Mouse (Mus musculus) E14TG2a.4 (cell line): Measurements from ENCODE around the gene Fhad1.
A peak's percentile ranks its signal among the peaks of the same experiment; 100 is the strongest.

Experiments
- H3K27me3 ChIP-seq: 2 replicates; pipeline ENCODE4 v1.6.1; 2014; ENCODE audit warnings: low read length, control low read depth; ENCODE audit not compliant: insufficient read depth
- H3K36me3 ChIP-seq: 2 replicates; pipeline ENCODE4 v1.6.1; 2014; ENCODE audit warnings: low read length, control low read depth; ENCODE audit not compliant: insufficient read depth
- H3K4me1 ChIP-seq: replicated peaks from 2 replicates; pipeline ENCODE4 v1.6.1; 2014; ENCODE audit warnings: low read depth, low read length, control low read depth
- H3K4me3 ChIP-seq: replicated peaks from 2 replicates; pipeline ENCODE4 v1.5.1; 2014; ENCODE audit warnings: mild to moderate bottlenecking, low read length
- H3K9me3 ChIP-seq: 2 replicates; pipeline ENCODE4 v1.6.1; 2014; ENCODE audit warnings: low read length, control low read depth
- CTCF ChIP-seq: conservative IDR thresholded peaks from 2 replicates; pipeline ENCODE4 v1.5.1; 2014; ENCODE audit warnings: low read length
- NANOG ChIP-seq: IDR thresholded peaks from 2 replicates; pipeline ENCODE4 v1.6.1; 2014; ENCODE audit warnings: borderline replicate concordance, low read length, mixed read lengths
- POU5F1 ChIP-seq: IDR thresholded peaks from 2 replicates; pipeline ENCODE4 v1.6.1; 2014; ENCODE audit warnings: low read length, borderline replicate concordance

Gene Fhad1

GRCm38 (mm10) chr4:141977346-141977745 lies 37.5 kb downstream of the Fhad1 start:
- Histone ChIP-seq H3K4me3 (no peak overlapping the region), H3K9me3 (peaks cover 8% of the 10 kb centered on the region), H3K36me3 (no peaks in the 10 kb centered on the region), H3K4me1 (peaks cover 9% of the 10 kb centered on the region), H3K27me3 (no peaks in the 10 kb centered on the region; the same call in none of the 2 replicates)
- no peak for TF ChIP-seq CTCF
- no peak for TF ChIP-seq NANOG
- no peak for TF ChIP-seq POU5F1

- TF ChIP-seq CTCF (peak; percentile 60), POU5F1 (no peak)
- H3K4me1 ChIP-seq, result no peaks in the 10 kb centered on the region
- no peaks in the 10 kb centered on the region; the same call in none of the 2 replicates for H3K27me3 ChIP-seq
- no peaks in the 10 kb centered on the region for H3K36me3 ChIP-seq
- H3K4me3 ChIP-seq, result no peak overlapping the region
- peaks cover 19% of the 10 kb centered on the region for H3K9me3 ChIP-seq
These were observed 38.7 kb downstream of the Fhad1 start for GRCm38 (mm10) chr4:141976163-141976562.

GRCm38 (mm10) chr4:141964575-141964974 lies 50.3 kb downstream of the Fhad1 start:
- Histone ChIP-seq H3K9me3 (no peaks in the 10 kb centered on the region), H3K4me3 (no peak overlapping the region), H3K27me3 (no peaks in the 10 kb centered on the region), H3K4me1 (peaks cover 8% of the 10 kb centered on the region), H3K36me3 (no peaks in the 10 kb centered on the region)
- TF ChIP-seq POU5F1, result no peak
- no peak for TF ChIP-seq CTCF
- no peak for TF ChIP-seq NANOG

- Histone ChIP-seq H3K4me3 (no peak overlapping the region), H3K4me1 (peaks cover 8% of the 10 kb centered on the region), H3K27me3 (no peaks in the 10 kb centered on the region), H3K9me3 (no peaks in the 10 kb centered on the region), H3K36me3 (no peaks in the 10 kb centered on the region)
- TF ChIP-seq CTCF, result no peak
- no peak for TF ChIP-seq NANOG
- TF ChIP-seq POU5F1, result no peak
These were observed 51.0 kb downstream of the Fhad1 start for GRCm38 (mm10) chr4:141963907-141964306.

GRCm38 (mm10) chr4:141962811-141963685 lies 51.8 kb downstream of the Fhad1 start:
- Histone ChIP-seq H3K9me3 (no peaks in the 10 kb centered on the region), H3K4me1 (peaks cover 17% of the 10 kb centered on the region), H3K36me3 (no peaks in the 10 kb centered on the region), H3K27me3 (no peaks in the 10 kb centered on the region), H3K4me3 (no peak overlapping the region)
- TF ChIP-seq CTCF, result peak; percentile 91
- no peak for TF ChIP-seq POU5F1

GRCm38 (mm10) chr4:141960037-141960436 lies 54.8 kb downstream of the Fhad1 start:
- Histone ChIP-seq H3K36me3 (no peaks in the 10 kb centered on the region), H3K27me3 (peaks cover 13% of the 10 kb centered on the region), H3K4me3 (no peak overlapping the region), H3K4me1 (peaks cover 27% of the 10 kb centered on the region), H3K9me3 (no peaks in the 10 kb centered on the region)
- no peak for TF ChIP-seq NANOG
- TF ChIP-seq POU5F1, result no peak
- no peak for TF ChIP-seq CTCF

- Histone ChIP-seq H3K4me3 (no peak overlapping the region), H3K27me3 (peaks cover 18% of the 10 kb centered on the region), H3K9me3 (no peaks in the 10 kb centered on the region), H3K36me3 (no peaks in the 10 kb centered on the region), H3K4me1 (peaks cover 27% of the 10 kb centered on the region)
- TF ChIP-seq CTCF, result no peak
- TF ChIP-seq NANOG, result no peak
- TF ChIP-seq POU5F1, result no peak
These were observed 55.3 kb downstream of the Fhad1 start for GRCm38 (mm10) chr4:141959615-141960014.

- H3K4me3 ChIP-seq, result peak overlapping the region; percentile 29; the same call in 1 of the 2 replicates
- H3K4me1 ChIP-seq, result peaks cover 23% of the 10 kb centered on the region
- H3K27me3 ChIP-seq, result peaks cover 25% of the 10 kb centered on the region
- no peaks in the 10 kb centered on the region for H3K36me3 ChIP-seq
- TF ChIP-seq CTCF, result no peak
- H3K9me3 ChIP-seq, result no peaks in the 10 kb centered on the region
These were observed 56.1 kb downstream of the Fhad1 start for GRCm38 (mm10) chr4:141958614-141959375.

GRCm38 (mm10) chr4:141958188-141958587 lies 56.7 kb downstream of the Fhad1 start:
- H3K27me3 ChIP-seq, result peaks cover 28% of the 10 kb centered on the region
- H3K4me3 ChIP-seq, result no peak overlapping the region
- TF ChIP-seq POU5F1 (no peak), CTCF (peak; percentile 95)
- H3K9me3 ChIP-seq, result no peaks in the 10 kb centered on the region
- no peaks in the 10 kb centered on the region for H3K36me3 ChIP-seq
- H3K4me1 ChIP-seq, result peaks cover 23% of the 10 kb centered on the region
